Mouse (Mus musculus): ENCODE results near the gene Ccdc102a. TPM values are rescaled to one million over a fixed set of nuclear protein-coding genes. Genes with fewer than 3 reads are reported as not detected.

The Ccdc102a gene
- polyA plus RNA-seq, 1 experiment from 2014 or later = 3.8 TPM

GRCm38 (mm10) chr8:94914701-94915101, 3.2 kb downstream of the Ccdc102a start:
- Histone ChIP-seq H3K27ac (ENCODE audit: low read length) (no peak overlapping the region), H3K27me3 (ENCODE audit: control insufficient read depth, insufficient read depth, low read depth, low read length) (peaks cover 52% of the 10 kb centered on the region), H3K4me3 (ENCODE audit: low read depth, low read length) (no peak overlapping the region), H3K9ac (ENCODE audit: low read depth, low read length) (no peak overlapping the region), H3K9me3 (replicated peaks; ENCODE audit: control insufficient read depth, low read length, poor library complexity, severe bottlenecking) (no peaks in the 10 kb centered on the region), H3K4me1 (ENCODE audit: control insufficient read depth, insufficient read depth, low read length) (peaks cover 17% of the 10 kb centered on the region), H3K36me3 (ENCODE audit: control insufficient read depth, insufficient read depth, low read length) (no peaks in the 10 kb centered on the region), H3K4me2 (ENCODE audit: low read length) (no peak overlapping the region)
- 56% methylated on average over 3 of the region's 3 CpGs for WGBS
- no peak for ATAC-seq

DNA sequence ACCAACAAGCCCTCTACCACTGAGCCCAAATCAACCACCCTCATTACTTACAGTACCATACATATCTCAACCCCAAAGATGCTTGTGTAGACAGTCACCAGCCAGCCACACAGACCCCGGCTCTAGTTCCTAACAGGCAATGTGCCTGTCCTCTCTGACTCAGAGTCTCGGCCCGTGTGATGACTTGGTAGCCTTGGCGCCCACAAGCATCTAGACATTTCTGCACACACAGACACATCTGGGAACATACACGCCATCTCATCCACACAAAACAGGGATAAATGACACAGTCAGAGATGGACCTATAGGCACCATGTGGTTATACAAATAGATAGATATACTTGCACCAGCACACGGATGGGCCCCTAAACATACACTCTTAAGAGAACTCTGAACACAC, 3.6 kb downstream of the Ccdc102a start:
- no peak overlapping the region for H3K9ac ChIP-seq (ENCODE audit: low read depth, low read length)
- H3K4me1 ChIP-seq (ENCODE audit: control insufficient read depth, insufficient read depth, low read length) = peaks cover 17% of the 10 kb centered on the region
- no peaks in the 10 kb centered on the region for H3K36me3 ChIP-seq (ENCODE audit: control insufficient read depth, insufficient read depth, low read length)
- peaks cover 52% of the 10 kb centered on the region for H3K27me3 ChIP-seq (ENCODE audit: control insufficient read depth, insufficient read depth, low read depth, low read length)
- H3K27ac ChIP-seq (ENCODE audit: low read length) = no peak overlapping the region
- WGBS = 87% methylated on average over 6 of the region's 6 CpGs
- H3K4me3 ChIP-seq (ENCODE audit: low read depth, low read length) = no peak overlapping the region
- H3K9me3 ChIP-seq (replicated peaks; ENCODE audit: control insufficient read depth, low read length, poor library complexity, severe bottlenecking) = no peaks in the 10 kb centered on the region
- no peak for ATAC-seq
- H3K4me2 ChIP-seq (ENCODE audit: low read length) = no peak overlapping the region

- Histone ChIP-seq H3K9me3 (replicated peaks; ENCODE audit: control insufficient read depth, low read length, poor library complexity, severe bottlenecking) (no peaks in the 10 kb centered on the region), H3K4me3 (ENCODE audit: low read depth, low read length) (peak overlapping the region; percentile 50), H3K9ac (ENCODE audit: low read depth, low read length) (peak overlapping the region; percentile 55), H3K27ac (ENCODE audit: low read length) (no peak overlapping the region), H3K4me2 (ENCODE audit: low read length) (peak overlapping the region; percentile 80), H3K36me3 (ENCODE audit: control insufficient read depth, insufficient read depth, low read length) (no peaks in the 10 kb centered on the region), H3K4me1 (ENCODE audit: control insufficient read depth, insufficient read depth, low read length) (peaks cover 17% of the 10 kb centered on the region), H3K27me3 (ENCODE audit: control insufficient read depth, insufficient read depth, low read depth, low read length) (peaks cover 43% of the 10 kb centered on the region)
- ATAC-seq = peak; percentile 55
- WGBS = 3% methylated on average over 77 of the region's 77 CpGs
Measured at GRCm38 (mm10) chr8:94913061-94913660, 4.7 kb downstream of the Ccdc102a start.

- no peaks in the 10 kb centered on the region for H3K9me3 ChIP-seq (replicated peaks; ENCODE audit: control insufficient read depth, low read length, poor library complexity, severe bottlenecking)
- peaks cover 7% of the 10 kb centered on the region; the same call in 1 of the 2 replicates for H3K4me1 ChIP-seq (ENCODE audit: control insufficient read depth, insufficient read depth, low read length)
- peaks cover 21% of the 10 kb centered on the region for H3K27me3 ChIP-seq (ENCODE audit: control insufficient read depth, insufficient read depth, low read depth, low read length)
- no peak overlapping the region for H3K4me3 ChIP-seq (ENCODE audit: low read depth, low read length)
- H3K9ac ChIP-seq (ENCODE audit: low read depth, low read length) = no peak overlapping the region
- no peaks in the 10 kb centered on the region for H3K36me3 ChIP-seq (ENCODE audit: control insufficient read depth, insufficient read depth, low read length)
- no peak for ATAC-seq
- H3K27ac ChIP-seq (ENCODE audit: low read length) = no peak overlapping the region
- WGBS = 5% methylated on average over 4 of the region's 4 CpGs
- H3K4me2 ChIP-seq (ENCODE audit: low read length) = no peak overlapping the region
Measured at GRCm38 (mm10) chr8:94908847-94909246, 9.1 kb downstream of the Ccdc102a start.

DNA sequence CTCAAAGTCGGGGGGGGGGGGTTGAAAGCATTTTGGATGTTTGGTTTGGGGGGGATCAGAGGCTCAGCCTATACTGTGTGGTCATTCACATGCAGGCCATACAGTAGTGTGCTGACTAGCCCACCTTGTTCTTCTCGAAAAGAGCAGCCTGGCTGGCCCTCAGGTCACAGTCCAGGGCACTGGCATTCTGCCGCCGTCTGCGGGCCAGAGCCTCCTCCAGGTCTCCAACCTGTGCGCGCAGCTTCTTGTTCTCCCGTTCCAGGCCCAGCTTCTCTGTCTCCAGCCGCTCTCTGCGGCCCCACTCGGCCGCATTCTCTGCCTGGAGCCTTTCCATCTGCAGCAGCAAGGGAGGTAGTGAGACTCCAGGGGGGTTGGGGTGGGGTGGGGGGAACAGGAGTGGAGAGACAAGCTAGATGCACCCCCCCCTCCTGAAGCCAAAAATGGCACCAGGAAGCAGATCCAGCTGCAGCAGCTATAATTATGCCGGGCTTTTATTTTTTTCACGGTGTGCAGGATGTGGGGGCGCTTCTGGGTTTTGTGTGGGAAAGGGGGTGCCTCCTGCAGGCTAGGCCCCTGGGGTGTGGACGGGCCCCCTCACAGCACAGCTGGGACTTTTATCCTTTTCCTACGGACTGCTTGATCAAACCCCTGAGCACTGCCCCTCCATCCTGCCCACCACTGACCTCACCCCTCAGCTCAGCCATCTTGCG, 10.2 kb downstream of the Ccdc102a start:
- no peak overlapping the region for H3K4me2 ChIP-seq (ENCODE audit: low read length)
- ATAC-seq = no peak
- H3K27me3 ChIP-seq (ENCODE audit: control insufficient read depth, insufficient read depth, low read depth, low read length) = peaks cover 10% of the 10 kb centered on the region
- no peaks in the 10 kb centered on the region for H3K36me3 ChIP-seq (ENCODE audit: control insufficient read depth, insufficient read depth, low read length)
- no peak overlapping the region for H3K9ac ChIP-seq (ENCODE audit: low read depth, low read length)
- peaks cover under 1% of the 10 kb centered on the region; the same call in 1 of the 2 replicates for H3K4me1 ChIP-seq (ENCODE audit: control insufficient read depth, insufficient read depth, low read length)
- no peak overlapping the region for H3K4me3 ChIP-seq (ENCODE audit: low read depth, low read length)
- H3K27ac ChIP-seq (ENCODE audit: low read length) = no peak overlapping the region
- 83% methylated on average over 18 of the region's 18 CpGs for WGBS
- H3K9me3 ChIP-seq (replicated peaks; ENCODE audit: control insufficient read depth, low read length, poor library complexity, severe bottlenecking) = no peaks in the 10 kb centered on the region

DNA sequence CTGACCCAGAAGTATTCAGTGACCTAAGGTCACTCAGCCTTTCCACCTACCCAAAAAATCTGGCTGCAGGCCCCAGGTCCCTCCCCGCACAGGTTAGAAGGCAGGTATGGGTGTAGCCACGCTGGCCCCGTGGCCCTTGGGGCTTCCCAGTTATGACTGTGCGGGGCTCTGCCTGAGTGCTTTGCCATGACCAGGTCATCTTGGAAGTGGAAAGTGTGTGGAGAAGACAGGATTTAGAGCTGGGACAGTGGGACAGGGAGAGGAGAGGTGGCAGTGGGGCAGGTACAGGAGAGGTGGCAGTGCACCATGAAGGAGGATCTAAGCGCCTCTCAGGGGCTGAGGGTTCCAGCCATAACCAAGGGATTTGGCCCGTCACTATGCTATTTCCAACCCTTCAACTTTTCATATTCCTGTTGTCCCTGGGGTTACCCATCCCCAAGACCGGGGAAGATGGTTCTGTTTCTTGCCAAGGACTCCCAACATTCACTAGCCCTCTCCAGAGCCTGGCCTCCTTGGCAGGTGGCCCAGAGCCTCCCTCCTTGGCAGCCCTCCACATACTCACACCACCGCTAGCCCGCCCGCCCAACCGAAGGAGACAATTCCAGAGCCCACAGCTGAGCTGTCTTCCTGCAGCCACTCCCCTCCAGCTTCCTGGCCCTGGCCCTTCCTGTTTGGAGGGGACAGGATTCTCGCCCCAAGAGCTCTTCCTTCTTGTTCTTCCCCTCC, 13.3 kb downstream of the Ccdc102a start:
- Histone ChIP-seq H3K27ac (ENCODE audit: low read length) (peak overlapping the region; percentile 33; the same call in 1 of the 2 replicates), H3K4me2 (ENCODE audit: low read length) (no peak overlapping the region), H3K9ac (ENCODE audit: low read depth, low read length) (no peak overlapping the region), H3K4me3 (ENCODE audit: low read depth, low read length) (no peak overlapping the region), H3K36me3 (ENCODE audit: control insufficient read depth, insufficient read depth, low read length) (no peaks in the 10 kb centered on the region), H3K9me3 (replicated peaks; ENCODE audit: control insufficient read depth, low read length, poor library complexity, severe bottlenecking) (no peaks in the 10 kb centered on the region), H3K4me1 (ENCODE audit: control insufficient read depth, insufficient read depth, low read length) (no peaks in the 10 kb centered on the region), H3K27me3 (ENCODE audit: control insufficient read depth, insufficient read depth, low read depth, low read length) (no peaks in the 10 kb centered on the region)
- ATAC-seq = peak; percentile 30; the same call in 1 of the 2 replicates
- 77% methylated on average over 12 of the region's 12 CpGs for WGBS

- Histone ChIP-seq H3K27me3 (ENCODE audit: control insufficient read depth, insufficient read depth, low read depth, low read length) (no peaks in the 10 kb centered on the region), H3K36me3 (ENCODE audit: control insufficient read depth, insufficient read depth, low read length) (no peaks in the 10 kb centered on the region), H3K9me3 (replicated peaks; ENCODE audit: control insufficient read depth, low read length, poor library complexity, severe bottlenecking) (no peaks in the 10 kb centered on the region), H3K4me2 (ENCODE audit: low read length) (no peak overlapping the region), H3K4me1 (ENCODE audit: control insufficient read depth, insufficient read depth, low read length) (no peaks in the 10 kb centered on the region), H3K4me3 (ENCODE audit: low read depth, low read length) (no peak overlapping the region), H3K9ac (ENCODE audit: low read depth, low read length) (no peak overlapping the region), H3K27ac (ENCODE audit: low read length) (no peak overlapping the region)
- ATAC-seq = no peak
- 67% methylated on average over 12 of the region's 12 CpGs for WGBS
Measured at GRCm38 (mm10) chr8:94903709-94904108, 14.2 kb downstream of the Ccdc102a start.

DNA sequence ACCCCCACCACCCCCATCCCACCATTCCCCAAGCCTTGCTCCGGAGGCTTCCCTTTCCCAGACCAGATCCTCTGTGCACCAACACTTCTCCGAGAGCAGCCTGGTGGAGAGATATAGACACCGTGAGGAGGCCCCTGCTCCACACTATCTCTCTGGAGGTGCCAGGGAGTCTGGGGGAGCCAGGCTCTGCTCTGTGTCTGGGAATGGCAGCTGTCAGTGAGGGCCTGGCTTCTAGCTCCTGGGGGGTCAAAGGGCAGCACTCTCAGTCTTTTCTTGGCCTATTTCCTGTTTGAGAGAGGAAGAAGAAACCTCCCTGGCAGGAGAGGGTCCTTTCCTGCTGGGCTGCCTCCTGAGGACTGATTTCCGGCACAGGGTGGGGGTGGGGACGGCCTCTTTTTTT, 16.9 kb downstream of the Ccdc102a start:
- ATAC-seq = no peak
- Histone ChIP-seq H3K36me3 (ENCODE audit: control insufficient read depth, insufficient read depth, low read length) (no peaks in the 10 kb centered on the region), H3K4me2 (ENCODE audit: low read length) (no peak overlapping the region), H3K4me1 (ENCODE audit: control insufficient read depth, insufficient read depth, low read length) (no peaks in the 10 kb centered on the region), H3K9ac (ENCODE audit: low read depth, low read length) (0 out of 2 replicates have a peak overlapping the region, but pooled peaks have one; percentile 20), H3K9me3 (replicated peaks; ENCODE audit: control insufficient read depth, low read length, poor library complexity, severe bottlenecking) (no peaks in the 10 kb centered on the region), H3K27ac (ENCODE audit: low read length) (no peak overlapping the region), H3K4me3 (ENCODE audit: low read depth, low read length) (no peak overlapping the region), H3K27me3 (ENCODE audit: control insufficient read depth, insufficient read depth, low read depth, low read length) (no peaks in the 10 kb centered on the region)
- 21% methylated on average over 5 of the region's 5 CpGs for WGBS

DNA sequence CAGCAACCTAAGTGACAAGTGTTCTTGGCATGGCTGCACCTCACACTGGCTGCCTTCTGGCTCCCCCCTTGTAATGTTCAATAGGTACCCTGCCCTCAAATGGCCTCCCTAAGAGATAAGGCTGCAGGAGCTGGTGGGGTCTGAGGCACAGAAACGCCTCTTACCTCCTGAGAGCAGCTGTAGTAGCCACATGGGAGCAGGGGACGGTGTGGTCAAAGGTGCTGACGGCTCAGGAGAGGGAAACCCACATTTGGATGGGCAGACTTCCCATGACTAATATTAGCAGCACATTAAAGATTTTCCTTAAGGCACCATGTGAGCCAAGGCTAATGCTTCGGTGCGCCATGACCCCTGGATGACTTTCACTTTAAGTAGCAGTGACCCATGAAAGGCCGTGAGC, 17.3 kb downstream of the Ccdc102a start:
- 22% methylated on average over 6 of the region's 6 CpGs for WGBS
- H3K4me3 ChIP-seq (ENCODE audit: low read depth, low read length) = no peak overlapping the region
- ATAC-seq = no peak

More for the DNA sequence above, 17.3 kb downstream of the Ccdc102a start:
- Histone ChIP-seq H3K27ac (ENCODE audit: low read length) (no peak overlapping the region), H3K27me3 (ENCODE audit: control insufficient read depth, insufficient read depth, low read depth, low read length) (no peaks in the 10 kb centered on the region), H3K9ac (ENCODE audit: low read depth, low read length) (0 out of 2 replicates have a peak overlapping the region, but pooled peaks have one; percentile 20), H3K4me1 (ENCODE audit: control insufficient read depth, insufficient read depth, low read length) (no peaks in the 10 kb centered on the region), H3K4me2 (ENCODE audit: low read length) (no peak overlapping the region), H3K36me3 (ENCODE audit: control insufficient read depth, insufficient read depth, low read length) (no peaks in the 10 kb centered on the region), H3K9me3 (replicated peaks; ENCODE audit: control insufficient read depth, low read length, poor library complexity, severe bottlenecking) (no peaks in the 10 kb centered on the region)

Measured in midbrain, embryonic 16.5 days (tissue).